Mouse (Mus musculus): ENCODE results near the gene Hdc.

The Hdc gene

GRCm38 (mm10) chr2:126552357-126553290 is 66.5 kb downstream of the Hdc start, which contains the start of gene Slc27a2:
Slc27a2 (plus strand) TSS chr2:126552407.
- peak; percentile 11 for DNase-seq (ENCODE audit: low spot score)

- no peak for DNase-seq (ENCODE audit: low spot score)
These were observed 67.2 kb downstream of the Hdc start for GRCm38 (mm10) chr2:126551896-126552295.

- no peak for DNase-seq (ENCODE audit: low spot score)
These were observed 67.7 kb downstream of the Hdc start for GRCm38 (mm10) chr2:126551244-126551890.

- DNase-seq (ENCODE audit: low spot score), result no peak
These were observed 69.4 kb downstream of the Hdc start for GRCm38 (mm10) chr2:126549681-126550080.

- no peak for DNase-seq (ENCODE audit: low spot score)
These were observed 72.7 kb downstream of the Hdc start for GRCm38 (mm10) chr2:126546392-126546791.

- no peak for DNase-seq (ENCODE audit: low spot score)
These were observed 73.8 kb downstream of the Hdc start for GRCm38 (mm10) chr2:126545297-126545696.

Data from layer of hippocampus, adult 11-12 months (tissue).